Mouse (Mus musculus) small intestine, adult 2 months (tissue): ENCODE measurements around the gene Map4k1.

Source experiments
- CTCF ChIP-seq: fragments of 200-500 bp; IDR thresholded peaks from 2 replicates; pipeline ENCODE4 v1.5.1; 2012; ENCODE audit warnings: low read depth, mild to moderate bottlenecking, control low read depth, inconsistent platforms, low read length, moderate library complexity, mixed read lengths; ENCODE audit not compliant: insufficient replicate concordance, insufficient read length; ENCODE audit errors: extremely low read depth
- POLR2A ChIP-seq: fragments of 200-500 bp; IDR thresholded peaks from 2 replicates; pipeline ENCODE4 v1.6.1; 2012; ENCODE audit warnings: low read depth, mild to moderate bottlenecking, control low read depth, inconsistent platforms, low read length, moderate library complexity

GRCm38 (mm10) chr7:28961584-28961926 is 20.3 kb upstream of the Map4k1 start:
- TF ChIP-seq POLR2A (no peak), CTCF (no peak)
